Mouse (Mus musculus) bone marrow macrophage, adult 2 months (primary cell): ENCODE results near the gene Pigr.

Experiments
- CTCF ChIP-seq: IDR thresholded peaks from 2 replicates; pipeline ENCODE4 v1.5.1; 2012; ENCODE audit warnings: low read depth, mild to moderate bottlenecking, low read length, moderate library complexity
- POLR2A ChIP-seq: IDR thresholded peaks from 2 replicates; pipeline ENCODE4 v1.6.1; 2012; ENCODE audit warnings: mild to moderate bottlenecking, low read depth, low read length, borderline replicate concordance

DNA sequence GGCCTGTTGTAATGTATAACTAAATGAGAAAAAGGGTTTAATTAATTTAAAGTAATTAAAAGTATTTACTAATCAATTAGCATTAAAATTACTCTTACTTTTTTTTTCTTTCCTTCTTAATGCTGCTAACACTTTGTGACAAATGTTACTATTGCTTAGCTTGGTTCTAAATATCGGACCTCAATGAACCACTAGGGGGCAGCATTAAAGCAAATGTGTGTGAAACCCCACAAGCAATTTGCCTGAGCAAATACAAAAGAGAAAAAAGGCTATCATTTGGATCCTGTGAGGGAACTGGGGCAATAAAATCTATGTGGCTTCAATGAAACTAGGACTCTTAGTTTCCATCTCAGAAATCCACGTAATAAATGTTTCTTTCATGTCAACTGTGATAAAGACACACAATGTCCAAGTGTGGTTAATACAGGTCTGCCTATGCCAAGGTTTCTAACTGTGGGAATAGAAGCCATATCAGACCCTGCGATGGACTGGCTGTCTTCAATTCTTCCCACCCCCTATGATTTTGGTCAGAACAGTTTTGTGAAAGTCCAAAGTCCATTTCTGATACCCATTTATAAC, 50.5 kb downstream of the Pigr start:
- TF ChIP-seq POLR2A (no peak), CTCF (no peak)
